Mouse (Mus musculus): ENCODE results near the gene Adcy2. TPM values are rescaled to one million over a fixed set of nuclear protein-coding genes. Genes with fewer than 3 reads are reported as not detected.
A peak's percentile ranks its signal among the peaks of the same experiment; 100 is the strongest.

Adcy2 gene
- polyA plus RNA-seq, 1 experiment, result 0.32 TPM

DNA sequence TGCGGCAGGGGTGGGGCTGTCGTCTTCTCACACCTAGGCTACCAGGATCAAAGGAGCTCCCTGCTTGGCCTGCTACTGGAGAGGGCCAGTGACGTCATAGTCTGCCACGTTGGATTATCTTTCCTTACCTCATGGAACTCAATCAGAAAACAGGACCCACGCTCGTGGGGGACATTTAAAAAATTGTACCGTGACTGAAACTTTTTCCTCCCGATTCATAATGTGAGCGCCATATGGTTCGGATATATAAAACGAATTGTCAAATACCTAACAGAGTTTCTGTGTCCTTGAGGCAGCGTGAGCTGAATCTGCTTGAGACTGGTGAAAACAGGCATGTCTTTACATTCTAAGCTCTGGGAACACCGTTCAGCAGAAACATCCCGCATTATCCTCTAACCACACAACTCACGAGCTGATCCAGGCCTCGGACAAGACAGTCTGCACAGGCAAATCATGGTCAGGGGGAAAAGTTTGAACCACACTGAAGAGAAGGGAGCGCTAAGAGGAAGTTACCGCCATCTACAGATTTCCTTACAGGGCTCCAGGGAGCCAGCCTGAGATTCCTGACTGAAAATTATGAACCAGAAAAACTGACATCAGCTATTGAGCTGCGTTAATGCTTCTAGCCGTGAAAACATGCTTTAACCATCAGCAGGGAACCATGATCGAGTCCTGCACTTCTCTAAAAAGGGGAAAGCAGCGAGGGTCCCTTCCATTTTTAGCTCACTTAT, 1.4 kb downstream of the Adcy2 start:
- no peaks in the 10 kb centered on the region for H3K4me1 ChIP-seq (ENCODE audit: control insufficient read depth, insufficient read depth, insufficient read length, low read length)
- no peak overlapping the region for H3K27ac ChIP-seq (replicated peaks; ENCODE audit: low read depth, low read length)
- peak overlapping the region; percentile 45; the same call in 1 of the 2 replicates for H3K4me3 ChIP-seq (ENCODE audit: insufficient read depth, low read depth, low read length)

DNA sequence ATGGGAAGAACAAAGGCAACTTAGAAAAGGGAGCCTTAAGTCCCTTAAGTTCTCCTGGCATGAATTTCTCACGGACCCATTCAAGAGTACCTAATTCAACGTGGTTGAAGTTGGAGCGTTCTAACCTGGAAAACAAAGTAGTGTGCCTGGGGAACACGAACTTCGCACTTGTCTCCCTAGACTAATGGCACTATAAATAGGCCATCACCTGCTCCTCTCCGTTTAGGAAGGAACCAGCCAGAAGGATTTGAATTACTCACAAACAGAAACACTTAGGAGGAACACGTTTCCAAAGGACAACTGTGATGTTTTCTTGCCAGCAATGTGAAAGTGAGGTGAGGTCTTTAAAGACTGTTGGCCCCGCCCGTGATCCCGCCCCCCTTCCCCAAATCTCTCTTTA, 2.0 kb downstream of the Adcy2 start:
- Histone ChIP-seq H3K4me3 (ENCODE audit: insufficient read depth, low read depth, low read length) (no peak overlapping the region), H3K27ac (replicated peaks; ENCODE audit: low read depth, low read length) (no peak overlapping the region), H3K4me1 (ENCODE audit: control insufficient read depth, insufficient read depth, insufficient read length, low read length) (no peaks in the 10 kb centered on the region)

DNA sequence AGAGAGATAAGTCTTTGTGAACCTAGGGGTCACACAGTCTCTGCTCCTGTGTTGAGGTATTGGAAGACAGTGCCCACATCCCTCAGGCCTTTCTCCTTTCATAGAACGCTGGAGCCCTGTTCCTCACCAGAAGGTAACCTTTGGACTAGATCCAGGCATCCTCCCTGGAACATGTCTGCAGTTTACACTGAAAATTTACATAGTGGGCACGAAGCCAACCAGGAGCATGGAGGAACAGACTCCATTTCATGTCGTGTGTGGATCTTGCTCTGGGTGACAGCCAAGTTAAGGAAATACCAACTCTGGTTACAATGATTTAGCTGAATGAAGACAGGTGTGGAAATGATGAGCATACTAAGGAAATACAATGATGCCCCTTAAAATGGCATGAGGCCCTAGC, 2.7 kb downstream of the Adcy2 start:
- no peak overlapping the region for H3K4me3 ChIP-seq (ENCODE audit: insufficient read depth, low read depth, low read length)
- H3K4me1 ChIP-seq (ENCODE audit: control insufficient read depth, insufficient read depth, insufficient read length, low read length), result no peaks in the 10 kb centered on the region
- no peak overlapping the region for H3K27ac ChIP-seq (replicated peaks; ENCODE audit: low read depth, low read length)

DNA sequence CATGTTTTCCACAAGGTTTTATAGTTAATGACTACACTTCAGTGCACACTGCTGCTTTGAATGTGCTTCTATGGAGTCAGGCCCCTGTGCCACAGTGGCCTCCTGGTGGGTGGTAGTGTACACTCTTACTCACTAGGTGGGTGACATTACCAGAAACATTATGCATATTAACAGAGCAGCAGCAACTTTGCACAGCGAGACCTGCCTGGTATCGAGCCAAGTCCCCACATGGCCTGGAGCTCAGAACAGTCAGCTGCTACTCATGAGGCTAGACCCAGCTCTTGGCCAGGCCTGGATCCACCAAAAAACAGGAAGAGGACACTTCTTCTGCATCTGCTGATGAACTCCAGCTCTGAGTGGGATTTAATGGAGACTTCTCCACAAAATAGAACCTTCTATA, 13.6 kb downstream of the Adcy2 start:
- Histone ChIP-seq H3K27ac (replicated peaks; ENCODE audit: low read depth, low read length) (no peak overlapping the region), H3K4me3 (ENCODE audit: insufficient read depth, low read depth, low read length) (no peak overlapping the region), H3K4me1 (ENCODE audit: control insufficient read depth, insufficient read depth, insufficient read length, low read length) (no peaks in the 10 kb centered on the region)

DNA sequence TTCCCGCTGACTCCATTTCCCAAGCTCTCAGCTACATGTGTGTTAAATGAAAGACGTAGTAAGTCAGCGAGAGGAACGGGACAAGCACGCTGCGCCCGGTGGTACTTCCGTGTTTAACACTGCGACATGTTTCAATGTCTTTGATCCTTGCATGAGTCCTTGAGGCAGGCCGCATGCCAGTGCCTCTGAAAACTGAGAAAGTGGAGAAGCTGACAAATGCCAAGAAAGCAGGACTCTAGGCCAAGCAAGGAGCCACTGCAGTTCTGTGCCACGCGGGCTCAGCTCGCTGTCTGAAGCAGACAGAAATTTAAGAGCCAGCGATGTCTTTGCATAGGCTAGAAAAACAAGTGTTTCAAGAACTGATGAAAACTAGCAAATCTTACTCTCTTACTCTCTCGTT, 15.3 kb downstream of the Adcy2 start:
- Histone ChIP-seq H3K27ac (replicated peaks; ENCODE audit: low read depth, low read length) (no peak overlapping the region), H3K4me3 (ENCODE audit: insufficient read depth, low read depth, low read length) (no peak overlapping the region; the same call in 1 of the 2 replicates), H3K4me1 (ENCODE audit: control insufficient read depth, insufficient read depth, insufficient read length, low read length) (no peaks in the 10 kb centered on the region)

DNA sequence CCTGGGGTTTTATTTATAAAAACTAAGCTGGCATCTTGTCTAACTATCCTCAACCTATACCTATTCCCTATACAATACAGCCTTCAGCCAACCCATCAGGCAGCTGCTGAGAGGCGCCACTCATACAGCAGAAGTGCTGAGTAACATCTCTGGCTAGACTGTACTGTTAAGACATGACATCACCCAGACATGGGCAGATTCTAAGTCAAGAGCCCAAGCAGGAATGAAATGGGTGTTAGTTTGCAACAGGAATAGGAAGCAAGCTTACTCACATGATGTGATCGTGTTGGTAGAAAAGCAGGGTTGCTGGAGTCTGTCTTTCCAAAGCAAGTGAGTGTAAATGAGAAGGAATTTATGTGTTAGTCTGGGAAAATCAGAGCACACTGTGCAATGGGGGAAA, 18.3 kb downstream of the Adcy2 start:
- no peaks in the 10 kb centered on the region for H3K4me1 ChIP-seq (ENCODE audit: control insufficient read depth, insufficient read depth, insufficient read length, low read length)
- H3K4me3 ChIP-seq (ENCODE audit: insufficient read depth, low read depth, low read length), result no peak overlapping the region
- H3K27ac ChIP-seq (replicated peaks; ENCODE audit: low read depth, low read length), result no peak overlapping the region

DNA sequence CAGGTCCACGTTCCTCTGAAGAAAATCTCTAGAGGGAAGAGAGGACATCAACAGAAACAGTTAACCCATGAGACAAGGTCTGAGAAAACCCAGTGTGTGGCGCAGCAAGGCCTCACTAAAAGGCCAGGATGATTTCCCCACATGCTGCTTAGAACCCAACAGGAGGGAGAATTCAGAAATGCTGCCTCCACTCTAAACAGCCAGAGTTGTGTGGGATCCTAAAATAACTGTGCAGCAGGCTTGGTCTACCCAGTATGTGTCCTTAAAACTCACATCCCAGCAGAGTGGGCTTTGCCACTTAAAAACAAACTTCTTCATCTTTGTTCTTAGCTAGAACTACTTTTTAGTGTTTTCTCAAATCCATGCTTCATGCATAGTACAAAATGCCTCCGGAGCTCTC, 26.2 kb downstream of the Adcy2 start:
- H3K4me3 ChIP-seq (ENCODE audit: insufficient read depth, low read depth, low read length), result no peak overlapping the region
- H3K27ac ChIP-seq (replicated peaks; ENCODE audit: low read depth, low read length), result no peak overlapping the region
- no peaks in the 10 kb centered on the region for H3K4me1 ChIP-seq (ENCODE audit: control insufficient read depth, insufficient read depth, insufficient read length, low read length)

DNA sequence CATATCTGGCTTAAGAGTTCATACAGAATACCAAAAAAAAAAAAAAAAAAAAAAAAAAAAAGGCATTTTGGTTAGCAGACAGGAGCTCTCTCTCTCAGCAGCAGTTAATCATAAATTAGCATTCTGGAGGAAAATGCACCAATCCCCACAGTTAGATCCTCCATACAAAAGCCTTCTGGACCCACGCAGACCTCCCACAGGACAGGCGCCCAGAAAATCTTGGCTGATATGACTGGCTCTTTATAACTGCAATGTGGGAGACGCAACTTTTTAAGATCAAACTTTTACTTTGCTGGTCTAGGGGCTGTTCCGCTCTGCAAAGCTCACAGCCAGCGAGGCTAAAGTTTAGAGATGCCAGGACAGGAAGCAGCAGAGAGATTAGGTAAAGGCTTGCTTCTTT, 37.8 kb downstream of the Adcy2 start:
- Histone ChIP-seq H3K27ac (replicated peaks; ENCODE audit: low read depth, low read length) (no peak overlapping the region), H3K4me3 (ENCODE audit: insufficient read depth, low read depth, low read length) (no peak overlapping the region), H3K4me1 (ENCODE audit: control insufficient read depth, insufficient read depth, insufficient read length, low read length) (no peaks in the 10 kb centered on the region)

DNA sequence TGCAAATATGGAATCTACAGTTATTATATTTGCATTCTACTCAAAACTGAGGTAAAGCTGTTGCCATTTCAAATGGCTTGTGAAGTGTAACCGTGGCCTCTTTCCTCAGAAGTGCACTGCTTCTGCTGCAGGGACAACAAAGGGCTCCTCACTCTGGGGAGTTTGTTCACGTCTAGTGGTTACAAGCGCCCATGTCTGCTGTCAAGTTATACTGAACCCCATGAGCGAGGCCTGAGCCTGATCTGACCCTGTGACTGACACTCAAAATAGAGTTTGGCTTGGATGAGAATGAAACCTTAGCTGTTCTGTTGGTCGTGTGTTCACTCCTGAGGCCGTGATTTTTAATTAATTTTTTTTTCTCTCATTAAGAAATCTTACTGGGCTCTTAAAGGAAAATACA, 38.8 kb downstream of the Adcy2 start:
- H3K4me1 ChIP-seq (ENCODE audit: control insufficient read depth, insufficient read depth, insufficient read length, low read length), result no peaks in the 10 kb centered on the region
- no peak overlapping the region for H3K27ac ChIP-seq (replicated peaks; ENCODE audit: low read depth, low read length)
- no peak overlapping the region for H3K4me3 ChIP-seq (ENCODE audit: insufficient read depth, low read depth, low read length)

DNA sequence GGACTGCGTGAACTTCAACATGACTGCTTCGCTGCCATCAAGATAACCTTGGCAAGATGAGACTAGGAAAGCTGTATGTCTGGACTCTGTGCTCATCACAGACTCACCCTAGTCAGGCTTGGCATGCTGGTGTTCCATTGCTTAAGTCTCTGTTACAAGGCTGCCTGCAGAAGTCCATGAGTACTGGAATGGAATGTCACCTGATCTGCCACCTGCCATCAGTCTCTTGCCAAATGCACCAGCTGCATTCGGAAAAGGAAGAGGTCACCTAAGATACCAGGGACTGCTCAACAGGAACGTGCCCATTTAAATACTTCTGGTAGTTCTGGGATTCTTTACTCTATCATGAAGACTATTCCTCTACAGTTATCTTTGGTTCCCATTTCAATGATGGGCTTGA, 39.9 kb downstream of the Adcy2 start:
- no peaks in the 10 kb centered on the region for H3K4me1 ChIP-seq (ENCODE audit: control insufficient read depth, insufficient read depth, insufficient read length, low read length)
- H3K4me3 ChIP-seq (ENCODE audit: insufficient read depth, low read depth, low read length), result no peak overlapping the region
- H3K27ac ChIP-seq (replicated peaks; ENCODE audit: low read depth, low read length), result no peak overlapping the region

DNA sequence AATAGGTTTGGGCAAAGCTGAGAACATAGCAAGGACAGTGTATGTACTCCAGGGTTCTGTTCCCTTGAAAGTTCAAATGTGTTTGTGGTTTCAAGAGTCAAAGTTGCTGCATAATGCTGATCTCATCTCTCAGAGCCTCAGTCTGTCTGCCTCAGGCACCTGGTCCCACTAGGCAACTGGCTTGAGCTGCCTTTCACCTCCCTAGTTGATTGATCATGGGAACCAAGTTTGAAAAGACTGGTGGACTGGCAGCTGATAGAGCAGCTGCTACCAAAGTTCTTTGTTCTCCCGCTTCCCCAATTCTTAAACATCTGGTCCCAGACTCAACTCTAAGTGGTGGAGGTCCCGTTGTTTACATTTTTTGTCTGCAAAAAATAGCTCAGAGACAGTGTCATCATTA, 56.6 kb downstream of the Adcy2 start:
- Histone ChIP-seq H3K4me3 (ENCODE audit: insufficient read depth, low read depth, low read length) (no peak overlapping the region), H3K4me1 (ENCODE audit: control insufficient read depth, insufficient read depth, insufficient read length, low read length) (no peaks in the 10 kb centered on the region), H3K27ac (replicated peaks; ENCODE audit: low read depth, low read length) (no peak overlapping the region)

DNA sequence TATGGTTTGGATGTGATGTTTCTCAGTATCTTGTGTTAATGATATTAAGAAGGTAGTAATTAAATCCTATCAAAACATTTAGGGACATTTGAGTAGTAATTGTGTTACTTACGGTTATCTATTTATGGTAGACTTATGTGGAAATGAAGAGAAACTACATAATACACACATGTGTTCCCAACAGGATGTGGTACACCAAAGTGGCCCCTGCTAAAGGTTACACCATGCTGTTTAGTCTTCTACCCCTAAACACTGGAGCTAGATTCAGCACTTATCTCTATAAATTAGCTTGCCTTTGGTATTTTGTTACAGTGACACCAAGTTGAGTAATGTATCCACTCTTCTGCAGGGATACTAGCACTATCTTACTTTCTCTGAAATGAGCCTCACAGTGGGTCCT, 57.9 kb downstream of the Adcy2 start:
- Histone ChIP-seq H3K4me1 (ENCODE audit: control insufficient read depth, insufficient read depth, insufficient read length, low read length) (no peaks in the 10 kb centered on the region), H3K27ac (replicated peaks; ENCODE audit: low read depth, low read length) (no peak overlapping the region), H3K4me3 (ENCODE audit: insufficient read depth, low read depth, low read length) (no peak overlapping the region)

DNA sequence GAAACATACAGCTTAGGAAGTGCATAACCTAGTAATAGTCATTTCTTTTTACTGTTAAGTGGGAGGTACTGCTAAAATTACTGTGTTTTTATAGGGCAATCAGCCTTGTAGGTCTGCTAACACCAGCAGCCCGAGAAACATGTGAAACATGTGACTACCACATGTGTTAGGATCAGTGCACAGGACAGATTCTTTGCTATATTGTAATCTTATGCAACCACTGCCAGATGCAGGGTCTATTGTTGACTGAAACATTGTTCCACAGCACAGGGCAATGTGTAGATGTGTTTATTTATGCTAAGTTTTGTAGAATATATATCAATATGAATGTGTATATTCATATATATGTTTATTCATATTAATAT, 67.1 kb downstream of the Adcy2 start:
- Histone ChIP-seq H3K4me3 (ENCODE audit: insufficient read depth, low read depth, low read length) (no peak overlapping the region), H3K27ac (replicated peaks; ENCODE audit: low read depth, low read length) (no peak overlapping the region), H3K4me1 (ENCODE audit: control insufficient read depth, insufficient read depth, insufficient read length, low read length) (no peaks in the 10 kb centered on the region)

DNA sequence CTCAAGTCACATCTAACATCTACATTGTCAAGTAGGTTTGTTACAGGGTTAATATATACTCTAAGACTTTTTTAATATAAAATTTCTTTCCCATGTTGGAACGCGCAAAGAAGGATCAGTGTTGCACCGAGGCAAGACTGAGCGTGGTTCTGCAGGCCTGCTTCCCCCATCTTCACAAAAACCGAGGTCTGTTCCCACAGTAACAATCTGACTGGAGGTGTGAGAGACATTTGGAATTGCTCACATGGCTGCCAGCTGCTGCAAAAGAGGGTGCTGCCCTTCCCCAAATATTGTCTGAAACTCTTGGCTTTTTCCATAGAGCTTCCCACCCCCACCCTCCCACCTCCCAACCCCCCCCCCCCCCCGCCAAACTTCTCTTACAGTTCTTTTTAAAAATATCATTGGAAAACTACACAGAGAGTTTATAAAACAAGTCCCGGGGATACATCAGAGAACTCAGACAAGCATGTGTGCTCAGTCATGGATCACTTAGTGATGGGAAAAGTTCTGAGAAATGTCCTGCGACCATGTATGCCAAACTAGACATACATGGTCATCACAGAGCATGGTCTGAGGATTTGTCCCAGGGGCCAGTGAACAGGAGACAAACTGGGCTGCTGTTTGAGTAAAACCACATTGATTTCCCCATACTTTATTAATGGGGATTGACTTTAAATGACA, 67.6 kb downstream of the Adcy2 start:
- Histone ChIP-seq H3K27ac (replicated peaks; ENCODE audit: low read depth, low read length) (no peak overlapping the region), H3K4me1 (ENCODE audit: control insufficient read depth, insufficient read depth, insufficient read length, low read length) (no peaks in the 10 kb centered on the region), H3K4me3 (ENCODE audit: insufficient read depth, low read depth, low read length) (no peak overlapping the region)

DNA sequence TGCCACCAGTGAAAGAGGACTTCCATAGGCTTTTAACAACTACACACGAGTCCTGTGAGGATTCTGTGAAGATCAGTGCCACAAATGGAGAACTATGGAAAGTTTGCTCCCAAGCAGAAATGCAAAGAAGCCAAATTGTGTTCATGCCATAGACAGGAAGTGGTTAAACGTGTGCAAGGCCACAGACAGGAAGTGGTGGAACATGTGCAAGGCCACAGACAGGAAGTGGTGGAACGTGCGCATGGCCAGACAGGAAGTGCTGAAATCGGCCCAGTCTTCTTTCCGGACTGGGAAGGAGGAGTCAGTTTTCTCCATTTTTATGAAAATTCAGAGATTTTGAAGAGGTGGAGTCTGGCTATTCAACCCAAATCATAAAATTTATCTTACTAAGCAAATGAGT, 70.9 kb downstream of the Adcy2 start:
- no peak overlapping the region for H3K27ac ChIP-seq (replicated peaks; ENCODE audit: low read depth, low read length)
- no peak overlapping the region for H3K4me3 ChIP-seq (ENCODE audit: insufficient read depth, low read depth, low read length)
- no peaks in the 10 kb centered on the region for H3K4me1 ChIP-seq (ENCODE audit: control insufficient read depth, insufficient read depth, insufficient read length, low read length)

DNA sequence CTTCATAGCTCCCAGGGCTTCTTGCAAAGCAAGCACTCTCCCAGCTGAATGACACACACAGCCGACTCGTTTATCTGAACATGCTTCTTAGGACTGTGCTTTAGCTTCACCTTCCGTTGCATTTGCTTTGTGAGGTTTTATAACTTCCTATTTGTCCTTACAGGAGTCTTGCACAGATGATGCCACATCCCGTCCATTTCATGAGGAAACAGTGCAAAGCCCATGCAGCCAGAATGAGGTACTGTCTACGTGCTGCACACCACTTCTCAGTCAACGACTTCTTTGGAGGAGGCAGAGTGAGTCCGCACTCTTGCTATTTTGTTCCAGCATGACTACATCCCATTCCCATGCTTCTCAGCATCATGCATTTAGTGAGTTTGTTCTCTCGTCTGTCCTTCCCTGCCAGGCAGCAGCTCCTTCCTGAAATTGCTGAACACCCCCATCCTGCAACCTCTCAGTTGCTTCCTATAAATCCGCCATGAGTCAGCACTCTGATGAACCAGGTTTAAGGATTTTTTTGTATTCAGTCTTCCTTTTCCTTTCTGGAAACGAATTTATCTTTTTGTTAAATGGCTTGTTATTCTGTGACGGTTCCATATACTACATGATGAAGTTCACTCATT, 85.6 kb downstream of the Adcy2 start:
- Histone ChIP-seq H3K4me3 (ENCODE audit: insufficient read depth, low read depth, low read length) (no peak overlapping the region), H3K4me1 (ENCODE audit: control insufficient read depth, insufficient read depth, insufficient read length, low read length) (no peaks in the 10 kb centered on the region), H3K27ac (replicated peaks; ENCODE audit: low read depth, low read length) (no peak overlapping the region)

Measured in brown adipose tissue, adult 24 weeks (tissue).